Mouse (Mus musculus) heart, embryonic 10.5 days (tissue): ENCODE results near the gene Itga2b. TPM values are rescaled to one million over a fixed set of nuclear protein-coding genes. Genes with fewer than 3 reads are reported as not detected.

Experiments used
- DNase-seq: peaks from one replicate; pipeline ENCODE4 v3.0.0-alpha.2; 2017; ENCODE audit warnings: low spot score
- H3K27ac ChIP-seq: fragments of 300-500 bp; sonication (generic); 2 replicates; pipeline ENCODE4 v1.5.1; 2016; ENCODE audit warnings: mild to moderate bottlenecking
- H3K27me3 ChIP-seq: fragments of 300-500 bp; sonication (generic); 2 replicates; pipeline ENCODE4 v1.6.1; 2016; ENCODE audit warnings: mild to moderate bottlenecking; ENCODE audit not compliant: poor library complexity, insufficient read depth, severe bottlenecking
- H3K36me3 ChIP-seq: fragments of 300-500 bp; sonication (generic); 2 replicates; pipeline ENCODE4 v1.6.1; 2016; ENCODE audit warnings: mild to moderate bottlenecking, moderate library complexity
- H3K4me1 ChIP-seq: fragments of 300-500 bp; sonication (generic); 2 replicates; pipeline ENCODE4 v1.6.1; 2016; ENCODE audit warnings: mild to moderate bottlenecking
- H3K4me3 ChIP-seq: fragments of 300-500 bp; sonication (generic); 2 replicates; pipeline ENCODE4 v1.5.1; 2016; ENCODE audit warnings: mild to moderate bottlenecking, moderate library complexity
- H3K9me3 ChIP-seq: fragments of 300-500 bp; sonication (generic); 2 replicates; pipeline ENCODE4 v1.6.1; 2016; ENCODE audit warnings: mild to moderate bottlenecking, moderate library complexity
- WGBS: fragments of 180-500 bp; shearing (Covaris S2); methylation state at CpG from one replicate; pipeline ENCODE4 v1.1.7; 2016; 5-methylcytosine and 5-hydroxymethylcytosine counted together
- polyA plus RNA-seq: library from polyadenylated mRNA; unstranded; fragments of >200 nt; fragmentation: Nextera tagmentation; extraction: Ambion mirVana; gene quantifications from 2 replicates; pipeline ENCODE4 v1.2.1, GENCODE M21; 2016

The Itga2b gene
- polyA plus RNA-seq, 1 experiment from 2014 or later = 19.5 TPM

DNA sequence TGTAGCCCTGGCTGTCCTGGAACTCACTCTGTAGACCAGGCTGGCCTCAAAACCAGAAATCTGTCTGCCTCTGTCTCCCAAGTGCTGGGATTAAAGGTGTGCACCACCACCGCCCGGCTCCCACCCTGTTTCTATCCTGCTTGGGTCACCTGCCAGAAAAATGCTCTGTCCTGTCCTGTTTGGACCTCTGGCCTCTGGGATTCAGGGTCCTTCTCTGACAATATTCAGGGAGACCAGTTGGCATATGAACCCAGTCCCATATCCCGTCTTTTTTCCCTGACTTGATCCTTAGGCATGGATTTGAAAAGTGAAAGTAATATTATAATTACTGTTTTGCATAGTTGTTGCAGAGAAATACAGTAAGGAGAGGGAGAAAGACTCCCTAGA is 38.2 kb downstream of the Itga2b start:
- WGBS = 72% methylated on average over 3 of the region's 3 CpGs
- peaks cover 38% of the 10 kb centered on the region for H3K36me3 ChIP-seq

GRCm38 (mm10) chr11:102431018-102431645 is 38.8 kb downstream of the Itga2b start:
- WGBS = 0% methylated on average over 7 of the region's 7 CpGs
- peaks cover 34% of the 10 kb centered on the region for H3K36me3 ChIP-seq
- H3K4me3 ChIP-seq = peak overlapping the region; percentile 78
- H3K9me3 ChIP-seq = no peaks in the 10 kb centered on the region
- DNase-seq = peak; percentile 87
- H3K27ac ChIP-seq = peak overlapping the region; percentile 88
- H3K4me1 ChIP-seq = peaks cover 38% of the 10 kb centered on the region
- no peaks in the 10 kb centered on the region for H3K27me3 ChIP-seq

More for the DNA sequence above, 38.2 kb downstream of the Itga2b start:
- no peaks in the 10 kb centered on the region for H3K9me3 ChIP-seq
- H3K27me3 ChIP-seq = no peaks in the 10 kb centered on the region
- DNase-seq = no peak
- H3K4me3 ChIP-seq = no peak overlapping the region
- H3K27ac ChIP-seq = no peak overlapping the region
- H3K4me1 ChIP-seq = peaks cover 38% of the 10 kb centered on the region

DNA sequence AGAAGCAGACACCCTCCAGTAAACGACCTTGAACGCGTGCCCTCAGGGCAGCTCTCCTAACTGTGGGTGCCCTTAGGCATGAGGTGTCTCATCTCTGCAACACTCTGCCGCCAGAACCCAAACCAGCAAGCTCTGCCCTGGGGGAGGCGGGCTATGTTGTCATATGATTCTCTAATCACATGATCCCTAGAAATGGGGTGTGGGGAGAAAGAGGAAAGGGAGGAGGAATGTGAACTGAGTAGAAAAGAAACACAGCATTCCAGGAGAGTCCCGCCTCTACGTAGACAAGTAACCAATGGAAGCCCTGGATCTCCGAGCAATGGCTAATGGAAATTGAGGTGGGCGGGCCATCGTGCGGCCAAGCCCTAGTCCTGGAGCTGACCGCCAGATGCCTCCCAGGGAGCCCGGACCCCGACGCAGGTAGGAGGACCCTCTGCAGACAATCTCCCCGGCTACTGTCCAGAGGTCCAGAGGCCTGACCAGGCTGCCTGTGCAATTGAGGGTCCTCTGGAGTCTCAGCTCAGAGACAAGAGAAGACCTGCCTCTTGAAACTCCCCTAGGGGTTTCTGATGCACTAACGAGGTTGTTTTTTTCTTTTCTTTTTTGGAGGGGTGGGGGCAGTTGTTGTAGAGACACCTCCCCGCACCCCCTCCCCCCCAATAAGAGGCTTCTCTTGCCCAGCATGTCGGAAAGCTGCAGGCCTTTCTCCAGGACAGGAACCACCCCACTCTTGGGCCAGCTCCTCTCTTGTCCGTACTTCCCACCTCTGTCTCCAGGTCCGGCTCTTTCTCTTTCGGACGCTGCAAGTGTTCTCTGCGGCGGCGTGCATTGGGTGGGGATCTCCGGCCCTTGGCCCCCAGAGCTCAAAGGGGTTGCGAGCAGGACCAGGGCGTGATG is 39.6 kb downstream of the Itga2b start, which contains the start of gene Grn:
Grn (plus strand) TSS at position 195 of the 897 bp plus-strand sequence.
- Histone ChIP-seq H3K27me3 (no peaks in the 10 kb centered on the region), H3K36me3 (peaks cover 27% of the 10 kb centered on the region), H3K9me3 (no peaks in the 10 kb centered on the region), H3K27ac (peak within 1 kb of the TSS; percentile 88), H3K4me1 (peaks cover 38% of the 10 kb centered on the region), H3K4me3 (peak within 1 kb of the TSS; percentile 78)
- under 1% methylated on average over 29 of the region's 29 CpGs for WGBS
- DNase-seq = peak; percentile 97

- Histone ChIP-seq H3K36me3 (peaks cover 18% of the 10 kb centered on the region; the same call in 1 of the 2 replicates), H3K27me3 (no peaks in the 10 kb centered on the region), H3K4me3 (peak overlapping the region; percentile 78), H3K27ac (peak overlapping the region; percentile 88), H3K9me3 (no peaks in the 10 kb centered on the region), H3K4me1 (peaks cover 38% of the 10 kb centered on the region)
- WGBS = 23% methylated on average over 3 of the region's 3 CpGs
- no peak for DNase-seq
Measured at GRCm38 (mm10) chr11:102429551-102429950, 40.4 kb downstream of the Itga2b start.

- Histone ChIP-seq H3K9me3 (no peaks in the 10 kb centered on the region), H3K4me3 (peak overlapping the region; percentile 78)
Measured at GRCm38 (mm10) chr11:102428981-102429540, 40.9 kb downstream of the Itga2b start.

GRCm38 (mm10) chr11:102425555-102426316 is 44.2 kb downstream of the Itga2b start:
- Histone ChIP-seq H3K27me3 (no peaks in the 10 kb centered on the region), H3K4me3 (no peak overlapping the region), H3K36me3 (no peaks in the 10 kb centered on the region), H3K4me1 (peaks cover 10% of the 10 kb centered on the region), H3K27ac (no peak overlapping the region), H3K9me3 (no peaks in the 10 kb centered on the region)
- DNase-seq = peak; percentile 67
- 83% methylated on average over 8 of the region's 8 CpGs for WGBS

More at GRCm38 (mm10) chr11:102428981-102429540, 40.9 kb downstream of the Itga2b start:
- DNase-seq = peak; percentile 55
- peak overlapping the region; percentile 88; the same call in 1 of the 2 replicates for H3K27ac ChIP-seq
- peaks cover 17% of the 10 kb centered on the region; the same call in 1 of the 2 replicates for H3K36me3 ChIP-seq
- H3K27me3 ChIP-seq = no peaks in the 10 kb centered on the region
- WGBS = 68% methylated on average over 8 of the region's 8 CpGs
- peaks cover 35% of the 10 kb centered on the region for H3K4me1 ChIP-seq

- peak; percentile 73 for DNase-seq
- Histone ChIP-seq H3K4me1 (peaks cover 7% of the 10 kb centered on the region), H3K27me3 (no peaks in the 10 kb centered on the region), H3K36me3 (no peaks in the 10 kb centered on the region), H3K9me3 (no peaks in the 10 kb centered on the region), H3K27ac (no peak overlapping the region), H3K4me3 (no peak overlapping the region)
- WGBS = 72% methylated on average over 6 of the region's 6 CpGs
Measured at GRCm38 (mm10) chr11:102424666-102425065, 45.3 kb downstream of the Itga2b start.

DNA sequence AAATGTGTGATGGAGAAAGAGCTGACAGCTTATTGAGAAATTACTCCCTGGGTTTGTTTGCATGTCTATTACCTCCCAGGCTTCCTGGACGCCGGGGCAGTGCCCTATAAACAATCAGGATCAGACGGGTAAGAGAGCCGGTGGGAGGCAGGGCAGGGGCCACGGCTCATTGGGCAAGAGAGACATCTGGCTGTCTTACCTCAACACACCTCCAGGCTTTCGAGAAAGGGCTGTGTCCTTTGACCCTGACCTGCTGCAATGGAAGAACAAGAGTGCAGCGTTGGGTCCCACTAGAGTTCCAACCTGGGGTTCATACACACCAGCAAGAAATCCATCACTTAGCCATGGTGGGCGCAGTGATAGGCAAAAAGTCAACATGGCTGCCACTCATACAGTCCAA is 48.4 kb downstream of the Itga2b start:
- Histone ChIP-seq H3K9me3 (no peaks in the 10 kb centered on the region), H3K27me3 (no peaks in the 10 kb centered on the region), H3K4me1 (no peaks in the 10 kb centered on the region; the same call in 1 of the 2 replicates), H3K27ac (no peak overlapping the region), H3K4me3 (no peak overlapping the region), H3K36me3 (no peaks in the 10 kb centered on the region)
- WGBS = 63% methylated on average over 8 of the region's 8 CpGs
- peak; percentile 74 for DNase-seq

DNA sequence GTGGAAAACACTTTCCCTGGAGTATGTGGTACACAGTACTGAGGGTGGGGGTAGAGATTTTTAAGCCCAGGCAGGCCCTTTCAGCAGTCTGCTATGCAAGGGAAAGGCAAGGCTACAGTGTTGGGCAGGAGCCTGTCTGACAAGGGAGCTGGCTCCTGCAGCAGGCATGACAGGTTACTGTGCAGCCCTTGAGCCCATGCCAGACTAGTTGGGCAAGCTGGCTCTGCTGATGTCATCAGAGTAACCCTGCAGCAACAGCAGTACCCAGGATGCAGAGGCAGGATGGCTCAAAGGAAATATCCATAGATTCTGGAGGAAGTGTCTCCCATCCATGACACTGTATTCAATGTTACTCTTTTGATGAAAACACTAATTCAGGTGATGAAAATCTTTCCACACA is 51.0 kb downstream of the Itga2b start:
- no peak overlapping the region for H3K27ac ChIP-seq
- H3K4me1 ChIP-seq = no peaks in the 10 kb centered on the region
- H3K9me3 ChIP-seq = no peaks in the 10 kb centered on the region
- no peaks in the 10 kb centered on the region for H3K27me3 ChIP-seq
- H3K4me3 ChIP-seq = no peak overlapping the region
- no peaks in the 10 kb centered on the region for H3K36me3 ChIP-seq
- DNase-seq = no peak

DNA sequence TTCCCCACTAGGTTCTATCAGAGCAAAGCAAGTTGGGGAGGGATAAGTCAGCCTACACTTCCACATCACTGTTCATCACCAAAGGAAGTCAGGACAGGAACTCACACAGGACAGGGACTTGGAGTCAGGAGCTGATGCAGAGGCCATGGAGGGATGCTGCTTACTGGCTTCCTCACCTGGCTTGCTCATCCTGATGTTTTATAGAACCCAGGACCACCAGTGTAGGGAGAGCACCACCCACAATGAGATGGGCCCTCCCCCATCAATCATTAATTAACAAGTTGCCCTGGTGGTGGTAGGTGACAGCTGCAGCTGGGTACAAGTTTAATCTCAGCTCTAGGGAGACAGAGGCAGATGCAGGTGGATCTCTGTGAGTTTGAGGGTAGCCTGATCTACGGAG is 52.8 kb downstream of the Itga2b start:
- Histone ChIP-seq H3K27me3 (peaks cover 5% of the 10 kb centered on the region; the same call in 1 of the 2 replicates), H3K4me3 (no peak overlapping the region), H3K36me3 (no peaks in the 10 kb centered on the region), H3K4me1 (no peaks in the 10 kb centered on the region), H3K27ac (no peak overlapping the region), H3K9me3 (no peaks in the 10 kb centered on the region)
- DNase-seq = no peak
- 71% methylated on average over 1 of the region's 1 CpGs for WGBS

- DNase-seq = peak; percentile 71
- H3K27me3 ChIP-seq = peaks cover 5% of the 10 kb centered on the region; the same call in 1 of the 2 replicates
- H3K4me1 ChIP-seq = peaks cover 6% of the 10 kb centered on the region
- no peaks in the 10 kb centered on the region for H3K36me3 ChIP-seq
- no peak overlapping the region for H3K4me3 ChIP-seq
- WGBS = 68% methylated on average over 10 of the region's 10 CpGs
- no peak overlapping the region for H3K27ac ChIP-seq
- no peaks in the 10 kb centered on the region for H3K9me3 ChIP-seq
Measured at GRCm38 (mm10) chr11:102415034-102415802, 54.7 kb downstream of the Itga2b start.

GRCm38 (mm10) chr11:102413059-102413458 is 56.9 kb downstream of the Itga2b start:
- Histone ChIP-seq H3K9me3 (no peaks in the 10 kb centered on the region), H3K27me3 (peaks cover 5% of the 10 kb centered on the region; the same call in 1 of the 2 replicates), H3K36me3 (no peaks in the 10 kb centered on the region), H3K4me1 (peaks cover 14% of the 10 kb centered on the region), H3K27ac (no peak overlapping the region), H3K4me3 (no peak overlapping the region)
- WGBS = 74% methylated on average over 8 of the region's 8 CpGs
- DNase-seq = peak; percentile 66
